Mouse (Mus musculus) intestine, postnatal 0 days (tissue): Measurements from ENCODE around the gene Echdc3. TPM values are rescaled to one million over a fixed set of nuclear protein-coding genes. Genes with fewer than 3 reads are reported as not detected.

Experiments
- ATAC-seq: fragments of 200-750 bp; cut with Nextera tagmentation; 2 replicates; pipeline ENCODE4 v1.8.0; 2017; ENCODE audit warnings: mild to moderate bottlenecking, moderate TSS enrichment, moderate library complexity
- H3K27ac ChIP-seq: fragments of 300-500 bp; sonication (generic); 2 replicates; pipeline ENCODE4 v1.5.1; 2014; ENCODE audit warnings: mild to moderate bottlenecking, low read depth, low read length, moderate library complexity
- H3K27me3 ChIP-seq: fragments of 300-500 bp; sonication (generic); replicated peaks from 2 replicates; pipeline ENCODE4 v1.6.1; 2014; ENCODE audit warnings: low read length, mixed read lengths; ENCODE audit not compliant: control insufficient read depth, insufficient read depth
- H3K36me3 ChIP-seq: fragments of 300-500 bp; sonication (generic); 2 replicates; pipeline ENCODE4 v1.6.1; 2014; ENCODE audit warnings: mild to moderate bottlenecking, moderate library complexity; ENCODE audit not compliant: control insufficient read depth, insufficient read depth
- H3K4me1 ChIP-seq: fragments of 300-500 bp; sonication (generic); replicated peaks from 2 replicates; pipeline ENCODE4 v1.6.1; 2014; ENCODE audit warnings: antibody characterized with exemption, low read length, mixed read lengths; ENCODE audit not compliant: control insufficient read depth, insufficient read depth
- H3K4me2 ChIP-seq: fragments of 300-500 bp; sonication (generic); replicated peaks from 2 replicates; pipeline ENCODE4 v1.6.1; 2014; ENCODE audit warnings: low read depth, mild to moderate bottlenecking, moderate library complexity
- H3K4me3 ChIP-seq: fragments of 300-500 bp; sonication (generic); 2 replicates; pipeline ENCODE4 v1.5.1; 2014; ENCODE audit warnings: low read depth, low read length
- H3K9ac ChIP-seq: fragments of 300-500 bp; sonication (generic); 2 replicates; pipeline ENCODE4 v1.6.1; 2014; ENCODE audit warnings: mild to moderate bottlenecking, low read depth, low read length
- H3K9me3 ChIP-seq: fragments of 300-500 bp; sonication (generic); 2 replicates; pipeline ENCODE4 v1.6.1; 2016; ENCODE audit warnings: mixed run types; ENCODE audit not compliant: control insufficient read depth
- CTCF ChIP-seq: sonication (generic); IDR thresholded peaks from 2 replicates; pipeline ENCODE4 v1.5.1; 2016; ENCODE audit warnings: low read depth, mild to moderate bottlenecking, control low read depth, antibody characterized with exemption, moderate library complexity
- WGBS: fragments of 180-500 bp; shearing (Covaris S2); extraction: QIAGEN DNeasy Blood & Tissue Kit; methylation state at CpG from one replicate; pipeline ENCODE4 v1.1.7; 2014; 5-methylcytosine and 5-hydroxymethylcytosine counted together
- polyA plus RNA-seq: library from polyadenylated mRNA; unstranded; fragments of >200 nt; fragmentation: Nextera tagmentation; extraction: Ambion mirVana; gene quantifications from 2 replicates; pipeline ENCODE4 v1.2.1, GENCODE M21; 2015

The Echdc3 gene
- polyA plus RNA-seq, 1 experiment from 2014 or later, result 3.1 TPM

DNA sequence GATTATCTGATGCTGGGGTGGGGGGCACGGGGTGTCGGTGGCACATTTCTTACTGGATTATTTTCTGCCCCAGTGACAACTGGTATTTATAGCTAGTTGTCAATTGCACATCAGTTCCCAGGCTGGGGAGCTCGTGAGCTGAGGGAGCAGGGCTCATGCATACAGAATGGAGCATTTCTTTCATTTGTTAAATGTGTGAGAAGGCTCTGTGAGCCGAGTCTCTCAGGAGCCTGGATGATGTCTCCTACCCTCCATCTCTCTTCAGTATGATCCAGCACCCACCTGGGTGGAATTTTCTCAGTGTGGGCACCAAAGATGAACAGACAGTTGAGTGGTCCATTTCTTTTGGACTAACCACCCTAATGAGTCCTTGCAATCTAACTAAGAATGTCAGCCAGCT is 25.9 kb downstream of the Echdc3 start:
- no peaks in the 10 kb centered on the region for H3K36me3 ChIP-seq
- TF ChIP-seq CTCF, result no peak
- H3K27ac ChIP-seq, result no peak overlapping the region
- H3K4me1 ChIP-seq, result no peaks in the 10 kb centered on the region
- no peaks in the 10 kb centered on the region for H3K9me3 ChIP-seq
- WGBS, result 43% methylated on average over 4 of the region's 4 CpGs
- H3K27me3 ChIP-seq, result no peaks in the 10 kb centered on the region
- ATAC-seq, result no peak
- H3K4me2 ChIP-seq, result no peak overlapping the region
- no peak overlapping the region for H3K9ac ChIP-seq
- H3K4me3 ChIP-seq, result no peak overlapping the region

DNA sequence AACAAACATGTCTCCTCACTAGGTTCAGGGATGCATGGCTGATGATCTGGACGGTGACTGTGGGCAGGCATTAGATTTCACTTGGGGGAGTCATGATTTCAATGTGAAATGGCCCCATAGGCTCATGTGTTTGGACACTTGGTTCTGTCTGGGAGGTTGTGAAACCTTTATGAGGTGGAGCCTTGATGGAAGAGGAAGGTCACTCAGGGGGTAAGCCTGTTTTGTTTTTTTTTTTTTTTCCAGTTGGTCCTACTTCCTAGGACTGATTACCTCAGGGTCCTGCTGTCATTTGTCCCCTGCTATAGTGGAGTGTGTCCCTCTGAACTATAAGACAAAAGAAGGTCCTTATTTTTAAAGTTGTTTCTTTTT is 33.1 kb downstream of the Echdc3 start:
- no peak for ATAC-seq
- Histone ChIP-seq H3K27me3 (no peaks in the 10 kb centered on the region), H3K4me3 (no peak overlapping the region), H3K4me2 (no peak overlapping the region), H3K36me3 (no peaks in the 10 kb centered on the region), H3K9me3 (no peaks in the 10 kb centered on the region), H3K4me1 (no peaks in the 10 kb centered on the region), H3K27ac (no peak overlapping the region), H3K9ac (no peak overlapping the region)
- no peak for TF ChIP-seq CTCF
- 89% methylated on average over 1 of the region's 1 CpGs for WGBS

DNA sequence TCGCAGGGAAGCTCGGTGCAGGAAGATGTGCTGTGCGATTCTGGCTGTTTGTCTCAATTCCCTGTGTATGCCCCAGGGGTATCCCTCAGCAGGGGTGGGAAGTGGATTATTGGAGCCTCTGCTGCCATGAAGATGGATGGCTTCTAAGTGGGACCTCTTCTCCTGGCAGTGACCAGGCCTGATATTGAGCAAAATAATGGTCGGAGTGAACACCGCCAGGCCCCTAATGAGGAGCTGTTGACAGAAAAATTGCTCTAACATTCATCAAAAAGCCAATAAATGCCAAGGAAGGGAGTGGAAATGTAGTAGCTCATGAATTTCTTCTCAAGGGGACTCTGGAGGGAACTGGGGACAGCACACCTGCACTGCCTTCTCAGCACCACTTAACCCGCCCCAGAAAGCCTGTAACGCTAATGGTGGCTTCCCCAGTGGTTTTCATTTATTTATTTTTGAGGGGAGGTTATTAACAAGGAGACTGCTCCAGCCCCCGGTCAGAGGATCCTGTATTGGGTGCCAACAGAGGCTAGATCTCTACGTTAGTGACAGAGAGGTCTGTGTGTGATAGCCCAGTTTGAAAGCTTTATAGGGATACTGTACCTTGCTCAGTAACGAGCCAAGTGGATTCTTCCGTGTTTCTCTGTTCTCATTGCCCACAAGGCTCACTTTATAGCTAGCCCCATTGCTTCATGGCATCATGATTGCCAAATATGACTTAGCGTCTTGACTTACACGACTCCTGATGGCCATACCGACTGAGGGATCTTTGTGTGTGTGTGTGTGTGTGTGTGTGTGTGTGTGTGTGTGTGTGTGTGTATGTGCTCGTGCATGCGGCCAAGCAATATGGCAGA is 33.7 kb downstream of the Echdc3 start:
- Histone ChIP-seq H3K4me1 (no peaks in the 10 kb centered on the region), H3K27ac (no peak overlapping the region), H3K27me3 (no peaks in the 10 kb centered on the region), H3K36me3 (no peaks in the 10 kb centered on the region), H3K4me2 (no peak overlapping the region), H3K9me3 (no peaks in the 10 kb centered on the region), H3K4me3 (no peak overlapping the region), H3K9ac (no peak overlapping the region)
- ATAC-seq, result no peak
- WGBS, result 76% methylated on average over 16 of the region's 16 CpGs
- TF ChIP-seq CTCF, result no peak

DNA sequence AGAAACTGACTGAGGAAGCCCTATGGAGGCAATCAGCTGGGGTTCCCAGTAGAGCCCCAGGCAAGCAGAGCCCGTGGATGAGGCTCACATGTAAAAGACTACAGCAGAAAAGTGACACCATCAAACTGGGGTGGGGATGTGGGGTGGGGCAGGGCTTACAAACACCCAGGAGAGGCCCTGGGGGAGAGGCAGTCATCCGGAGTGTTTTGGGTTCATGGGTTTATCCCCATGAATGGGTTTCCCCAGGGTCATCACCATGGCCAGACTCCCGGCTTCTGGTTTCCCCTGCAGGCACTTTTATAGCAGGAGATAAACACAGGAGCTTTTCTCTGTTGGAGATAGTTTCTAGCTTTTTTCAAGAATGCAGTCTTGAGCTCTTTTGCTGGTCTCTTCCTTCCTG is 39.8 kb downstream of the Echdc3 start:
- ATAC-seq, result no peak
- no peaks in the 10 kb centered on the region for H3K9me3 ChIP-seq
- TF ChIP-seq CTCF, result no peak
- no peak overlapping the region for H3K27ac ChIP-seq
- no peak overlapping the region for H3K4me3 ChIP-seq
- H3K36me3 ChIP-seq, result no peaks in the 10 kb centered on the region
- 43% methylated on average over 3 of the region's 3 CpGs for WGBS
- no peak overlapping the region for H3K9ac ChIP-seq
- no peaks in the 10 kb centered on the region for H3K27me3 ChIP-seq
- H3K4me1 ChIP-seq, result no peaks in the 10 kb centered on the region
- H3K4me2 ChIP-seq, result no peak overlapping the region

DNA sequence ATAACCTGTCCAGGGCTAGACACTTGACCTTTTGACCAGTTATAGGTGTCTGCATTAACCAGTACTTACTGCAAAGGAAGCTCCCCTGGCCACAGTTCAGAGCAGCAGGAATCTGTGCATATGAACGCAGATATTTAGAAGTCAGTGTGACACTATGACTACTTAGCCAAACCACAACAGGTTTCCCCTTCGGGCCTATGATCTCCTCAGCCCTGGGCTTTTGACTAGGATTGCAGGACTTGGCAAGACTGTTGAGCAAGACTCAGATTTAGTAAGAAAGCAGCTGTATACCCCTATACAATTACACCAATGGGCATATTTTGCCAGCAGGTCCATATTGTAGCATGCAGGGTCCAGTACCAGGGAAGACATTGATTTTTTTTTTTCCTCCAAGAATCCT is 44.3 kb downstream of the Echdc3 start:
- H3K9ac ChIP-seq, result no peak overlapping the region
- H3K27ac ChIP-seq, result no peak overlapping the region
- no peak overlapping the region for H3K4me3 ChIP-seq
- H3K4me2 ChIP-seq, result no peak overlapping the region
- no peaks in the 10 kb centered on the region for H3K27me3 ChIP-seq
- H3K4me1 ChIP-seq, result peaks cover 3% of the 10 kb centered on the region; the same call in 1 of the 2 replicates
- no peaks in the 10 kb centered on the region for H3K36me3 ChIP-seq
- no peak for ATAC-seq
- whole genome bisulfite sequencing, result 85% methylated on average over 2 of the region's 2 CpGs
- no peak for TF ChIP-seq CTCF
- no peaks in the 10 kb centered on the region for H3K9me3 ChIP-seq

DNA sequence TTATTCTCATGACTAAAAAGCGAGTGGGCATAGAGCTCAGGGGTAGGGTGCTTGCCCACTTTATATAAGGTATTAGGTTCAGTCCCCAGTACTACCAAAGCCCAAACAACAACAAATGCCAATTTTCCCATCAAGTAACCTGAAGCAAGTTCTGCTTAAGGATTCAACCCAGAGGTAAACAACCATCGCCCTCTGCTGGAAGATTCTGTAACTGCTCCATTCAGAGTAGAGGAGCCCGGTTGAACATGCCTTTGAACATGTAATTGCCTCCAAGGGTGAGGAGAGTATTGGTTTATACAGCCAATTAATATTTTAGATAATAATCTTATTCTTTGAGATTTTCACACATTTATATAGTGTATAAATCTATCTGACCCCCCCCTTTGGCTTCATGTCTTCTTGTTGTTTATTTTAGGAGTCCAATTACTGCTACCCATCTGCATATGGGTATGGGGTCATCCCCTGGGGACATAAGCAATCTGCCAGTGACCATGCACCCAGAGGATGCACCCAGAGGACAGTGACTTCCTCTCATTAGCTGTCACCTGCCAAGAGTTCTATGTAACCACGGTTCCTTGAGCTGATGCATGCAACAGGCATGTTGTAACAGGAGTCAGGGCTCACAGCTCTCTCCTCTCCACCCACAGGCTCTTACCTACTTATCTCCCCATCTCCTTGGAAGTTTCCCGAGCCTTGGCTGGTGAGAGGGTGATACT is 44.8 kb downstream of the Echdc3 start:
- peak; percentile 53; the same call in 1 of the 2 replicates for ATAC-seq
- no peaks in the 10 kb centered on the region for H3K27me3 ChIP-seq
- no peak overlapping the region for H3K27ac ChIP-seq
- no peaks in the 10 kb centered on the region for H3K36me3 ChIP-seq
- no peaks in the 10 kb centered on the region for H3K9me3 ChIP-seq
- no peak overlapping the region for H3K4me3 ChIP-seq
- H3K4me2 ChIP-seq, result no peak overlapping the region
- peak; percentile 93 for TF ChIP-seq CTCF
- WGBS, result 25% methylated on average over 5 of the region's 5 CpGs
- no peak overlapping the region for H3K9ac ChIP-seq
- H3K4me1 ChIP-seq, result peaks cover 3% of the 10 kb centered on the region; the same call in 1 of the 2 replicates
